Mouse (Mus musculus) frontal cortex, postnatal 25 days (tissue): ENCODE measurements around the gene Tnrc6c.
"Not testable (repeated sequence)": the region's sequence is repeated elsewhere in the genome, so short reads cannot be mapped to it uniquely, and the experiment has no call there.

Experiments used
- DNase-seq, 2 experiments: peaks; one replicate each; pipeline ENCODE4 v3.0.0; 2022; ENCODE audit warnings: low spot score in 2 of 2

Gene Tnrc6c

GRCm38 (mm10) chr11:117769683-117770047 is 115.6 kb downstream of the Tnrc6c start:
- DNase-seq: no peak

GRCm38 (mm10) chr11:117770407-117770806 is 116.3 kb downstream of the Tnrc6c start:
- no peak for DNase-seq

GRCm38 (mm10) chr11:117772352-117772751 is 118.3 kb downstream of the Tnrc6c start:
- no peak for DNase-seq

GRCm38 (mm10) chr11:117774925-117775324 is 120.8 kb downstream of the Tnrc6c start:
- DNase-seq: no peak

GRCm38 (mm10) chr11:117775540-117775939 is 121.5 kb downstream of the Tnrc6c start:
- no peak for DNase-seq

- no peak for DNase-seq
Measured at GRCm38 (mm10) chr11:117776085-117776792, 122.2 kb downstream of the Tnrc6c start.

GRCm38 (mm10) chr11:117777111-117777510 is 123.0 kb downstream of the Tnrc6c start:
- no peak for DNase-seq

- DNase-seq: no peak
Measured at GRCm38 (mm10) chr11:117778031-117778430, 123.9 kb downstream of the Tnrc6c start.

- DNase-seq: no peak
Measured at GRCm38 (mm10) chr11:117778851-117779433, 124.9 kb downstream of the Tnrc6c start.

- no peak for DNase-seq
Measured at GRCm38 (mm10) chr11:117779434-117780198, 125.5 kb downstream of the Tnrc6c start.

- DNase-seq: no peak
Measured at GRCm38 (mm10) chr11:117780199-117780515, 126.1 kb downstream of the Tnrc6c start.

GRCm38 (mm10) chr11:117780582-117781111 is 126.6 kb downstream of the Tnrc6c start:
- DNase-seq: no peak

- DNase-seq: no peak
Measured at GRCm38 (mm10) chr11:117781199-117781821, 127.2 kb downstream of the Tnrc6c start.

- no peak for DNase-seq
Measured at GRCm38 (mm10) chr11:117781993-117782704, 128.1 kb downstream of the Tnrc6c start, which contains the start of the genes Tmc8 and Tmc6. Gene Tmc8, plus strand, starts transcription at chr11:117782076. Gene Tmc6, minus strand, starts transcription at chr11:117782198.

GRCm38 (mm10) chr11:117782705-117783034 is 128.6 kb downstream of the Tnrc6c start:
- DNase-seq: no peak

- DNase-seq: no peak
Measured at GRCm38 (mm10) chr11:117783089-117783488, 129.0 kb downstream of the Tnrc6c start.

- no peak for DNase-seq
Measured at GRCm38 (mm10) chr11:117783683-117784309, 129.7 kb downstream of the Tnrc6c start.

- no peak for DNase-seq
Measured at GRCm38 (mm10) chr11:117786294-117786693, 132.2 kb downstream of the Tnrc6c start.

- not testable (repeated sequence) for DNase-seq
Measured at GRCm38 (mm10) chr11:117788481-117788880, 134.4 kb downstream of the Tnrc6c start.

GRCm38 (mm10) chr11:117790286-117790685 is 136.2 kb downstream of the Tnrc6c start:
- DNase-seq: peak in 1 of 2 experiments; percentile 49
